Mouse (Mus musculus) E14TG2a.4 (cell line): ENCODE results near the gene Cc2d1a.

Experiments used
- CTCF ChIP-seq: conservative IDR thresholded peaks from 2 replicates; pipeline ENCODE4 v1.5.1; 2014; ENCODE audit warnings: low read length
- NANOG ChIP-seq: IDR thresholded peaks from 2 replicates; pipeline ENCODE4 v1.6.1; 2014; ENCODE audit warnings: borderline replicate concordance, low read length, mixed read lengths

- TF ChIP-seq CTCF (no peak), NANOG (no peak)
Measured at GRCm38 (mm10) chr8:84177405-84177804, 29.7 kb upstream of the Cc2d1a start.
